In genomic region chr2:125400121-125400520, GRCm38 (mm10) we compare ENCODE assay signal across 16 mouse cellular contexts.
"Had no signal": no experiment of that assay in that cellular context is flagged by ENCODE, and none has a peak within 500 bp of the region (broad histone marks: within the 10 kb centered on the region; RNA-seq: fewer than 3 reads in every experiment).

No protein-coding gene starts in this region.

- H3K27me3 ChIP-seq: neural tube, embryonic 13.5 days; neural tube, embryonic 15.5 days; stomach, embryonic 15.5 days had no signal

- H3K27ac ChIP-seq: neural tube, embryonic 13.5 days; neural tube, embryonic 15.5 days; stomach, embryonic 15.5 days; stomach, postnatal 0 days had no signal

- H3K4me3 ChIP-seq: neural tube, embryonic 13.5 days; neural tube, embryonic 15.5 days; stomach, embryonic 15.5 days had no signal

- H3K9ac ChIP-seq: neural tube, embryonic 13.5 days; neural tube, embryonic 15.5 days; stomach, embryonic 15.5 days had no signal

- DNase-seq: retina, postnatal 1 day; right cerebral cortex, adult 18-20 months; right cerebral cortex, postnatal 14 days; right cerebral cortex, postnatal 25 days; right cerebral cortex, postnatal 4 days; spleen, adult 18-20 months; thymus, adult 18-20 months; thymus, adult 2 months; thymus, postnatal 14 days; thymus, postnatal 25 days; thymus, postnatal 36 days; thymus, postnatal 4 days had no signal

- H3K4me1 ChIP-seq: neural tube, embryonic 13.5 days; neural tube, embryonic 15.5 days; stomach, embryonic 15.5 days had no signal

- H3K4me2 ChIP-seq: neural tube, embryonic 13.5 days; neural tube, embryonic 15.5 days; stomach, embryonic 15.5 days had no signal

- H3K9me3 ChIP-seq: neural tube, embryonic 13.5 days; neural tube, embryonic 15.5 days; stomach, embryonic 15.5 days had no signal

- H3K36me3 ChIP-seq: neural tube, embryonic 13.5 days; stomach, embryonic 15.5 days had no signal
